Mouse (Mus musculus): ENCODE measurements at regions not wholly inside any gene's neighbourhood (a gene's known extent, or its start where the extent isn't known, plus 50 kb on each side); places are given as distances from the start of the nearest gene placed in this dataset.

GRCm38 (mm10) chr14:115004733-115005405 lies 87.1 kb upstream of the Gpc5 start:
- Histone ChIP-seq H3K36me3 (ENCODE audit: control insufficient read depth in 1 of 2, insufficient read depth in 2 of 2, low read length in 2 of 2) (no peaks in the 10 kb centered on the region), H3K79me2 (ENCODE audit: control insufficient read depth, insufficient read depth, low read length, poor library complexity) (no peaks in the 10 kb centered on the region), H3K4me1 (ENCODE audit: control insufficient read depth in 1 of 2, insufficient read depth in 2 of 2, low read length in 2 of 2) (no peaks in the 10 kb centered on the region), H3K27ac (ENCODE audit: control insufficient read depth, low read depth, low read length) (no peak overlapping the region), H3K27me3 (ENCODE audit: control insufficient read depth in 1 of 2, insufficient read depth in 2 of 2, low read length in 2 of 2) (peaks cover 7 to 11% of the 10 kb centered on the region in 2 experiments; a peak in 3 of 4 replicates), H3K9me3 (replicated peaks; ENCODE audit: insufficient read depth, low read length) (no peaks in the 10 kb centered on the region), H3K9ac (ENCODE audit: control insufficient read depth, low read depth, low read length, poor library complexity, severe bottlenecking) (no peak overlapping the region), H3K4me3 (ENCODE audit: control insufficient read depth in 1 of 2, insufficient read depth in 1 of 2, low read depth in 2 of 2, low read length in 2 of 2) (no peak overlapping the region)
- TF ChIP-seq RCOR1 (IDR thresholded peaks at IDR 0.05; ENCODE audit: low read depth, low read length), result no peak
- no peak for TF ChIP-seq MXI1 (IDR thresholded peaks at IDR 0.05; ENCODE audit: low read depth, low read length)
- no peak for TF ChIP-seq POLR2A (IDR thresholded peaks at IDR 0.05; ENCODE audit: control insufficient read depth in 1 of 2, insufficient read depth in 1 of 2, low read depth in 1 of 2, low read length in 2 of 2, poor library complexity in 1 of 2)
- TF ChIP-seq JUND (IDR thresholded peaks at IDR 0.05; ENCODE audit: low read depth, low read length), result no peak
- TF ChIP-seq ZNF384 (IDR thresholded peaks at IDR 0.05; ENCODE audit: low read depth, low read length), result no peak
- TF ChIP-seq MEF2A (IDR thresholded peaks at IDR 0.05; ENCODE audit: extremely low read depth, insufficient replicate concordance, low read depth, low read length, poor library complexity, severe bottlenecking), result no peak
- no peak for TF ChIP-seq ETS1 (IDR thresholded peaks at IDR 0.05; ENCODE audit: low read depth, low read length)
- TF ChIP-seq SIN3A (IDR thresholded peaks at IDR 0.05; ENCODE audit: low read length), result no peak
- DNase-seq (ENCODE audit: low read depth, low spot score), result no peak

DNA sequence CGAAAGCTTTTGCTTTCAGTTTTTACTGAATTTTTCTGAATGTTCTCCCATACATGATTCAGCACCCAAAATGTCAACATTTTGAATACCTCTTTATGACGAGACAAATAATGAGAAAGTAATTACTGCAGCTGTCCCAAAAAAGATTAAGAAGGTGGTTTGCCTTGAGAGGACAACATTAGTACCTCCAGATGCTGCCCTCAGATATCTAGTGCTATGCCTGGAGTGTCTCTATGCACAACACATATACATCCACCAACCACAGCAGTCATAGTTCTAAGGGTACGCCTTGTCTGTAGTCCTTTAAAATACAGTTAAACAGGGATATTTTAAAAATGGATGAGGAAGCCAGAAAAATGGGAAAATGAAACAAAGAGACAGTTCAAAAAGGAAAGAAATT lies 81.1 kb upstream of the Gpc5 start:
- no peak overlapping the region for H3K9ac ChIP-seq (ENCODE audit: control insufficient read depth, low read depth, low read length, poor library complexity, severe bottlenecking)
- TF ChIP-seq ZNF384 (IDR thresholded peaks at IDR 0.05; ENCODE audit: low read depth, low read length) (no peak), POLR2AphosphoS2 (IDR thresholded peaks at IDR 0.05; ENCODE audit: low read length) (no peak), ZC3H11A (IDR thresholded peaks at IDR 0.05; ENCODE audit: low read depth, low read length) (no peak), POLR2AphosphoS5 (IDR thresholded peaks at IDR 0.05; ENCODE audit: borderline replicate concordance, low read depth, low read length) (no peak), SMC3 (IDR thresholded peaks at IDR 0.05; ENCODE audit: low read depth, low read length) (no peak), TCF12 (IDR thresholded peaks at IDR 0.05; ENCODE audit: low read depth, low read length) (no peak), BHLHE40 (IDR thresholded peaks at IDR 0.05; ENCODE audit: borderline replicate concordance, low read depth, low read length) (no peak), SIN3A (IDR thresholded peaks at IDR 0.05; ENCODE audit: low read length) (no peak)
- peaks cover 0 to 5% of the 10 kb centered on the region in 2 experiments; a peak in 2 of 4 replicates for H3K4me1 ChIP-seq (ENCODE audit: control insufficient read depth in 1 of 2, insufficient read depth in 2 of 2, low read length in 2 of 2)
- H3K27ac ChIP-seq (ENCODE audit: control insufficient read depth, low read depth, low read length), result no peak overlapping the region
- H3K79me2 ChIP-seq (ENCODE audit: control insufficient read depth, insufficient read depth, low read length, poor library complexity), result no peaks in the 10 kb centered on the region
- peaks cover 3 to 16% of the 10 kb centered on the region in 2 experiments; a peak in 3 of 4 replicates for H3K27me3 ChIP-seq (ENCODE audit: control insufficient read depth in 1 of 2, insufficient read depth in 2 of 2, low read length in 2 of 2)
- H3K4me3 ChIP-seq (ENCODE audit: control insufficient read depth in 1 of 2, insufficient read depth in 1 of 2, low read depth in 2 of 2, low read length in 2 of 2), result peak overlapping the region in 1 of 2 experiments; percentile 21; a peak in 2 of 4 replicates
- H3K9me3 ChIP-seq (replicated peaks; ENCODE audit: insufficient read depth, low read length), result no peaks in the 10 kb centered on the region
- DNase-seq (ENCODE audit: low read depth, low spot score), result peak; percentile 52
- no peaks in the 10 kb centered on the region; a peak in 1 of 4 replicates for H3K36me3 ChIP-seq (ENCODE audit: control insufficient read depth in 1 of 2, insufficient read depth in 2 of 2, low read length in 2 of 2)
